21 mouse cellular contexts compared by ENCODE assay signal in the genomic region with DNA sequence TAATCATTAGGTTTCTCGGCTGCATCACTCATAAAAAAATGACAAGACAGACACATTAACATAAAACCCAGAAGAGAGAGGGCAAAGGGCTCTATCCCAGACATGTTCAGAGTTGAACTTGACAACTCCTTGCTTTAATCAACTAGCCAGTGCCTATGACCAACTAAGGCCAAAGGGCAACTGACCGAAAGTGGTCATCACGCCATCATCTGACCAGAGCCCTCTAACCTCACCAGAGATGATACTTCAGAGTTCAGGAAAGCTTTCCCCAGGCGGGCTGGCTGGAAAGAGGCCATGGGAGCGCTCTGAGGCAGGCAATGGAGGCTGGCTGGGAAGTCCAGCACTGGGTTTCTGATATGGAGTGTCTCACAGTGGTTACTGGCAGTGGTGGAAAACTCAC.
DNase-seq lines count a peak whose midpoint lies in the region; ATAC-seq lines count a peak whose summit lies in the region.
"Had no signal": no experiment of that assay in that cellular context is flagged by ENCODE, and none has a peak within 500 bp of the region (broad histone marks: within the 10 kb centered on the region; RNA-seq: fewer than 3 reads in every experiment).

No protein-coding gene starts in this region.

- DNase-seq in kidney, adult 18-20 months = peak; percentile 32
- peak; percentile 31 for DNase-seq in induced T-regulatory cell, adult 2 months (ENCODE audit: low read depth)
- DNase-seq in kidney, adult 9 months = peak; percentile 87
- peak; percentile 60 to 78 for DNase-seq in kidney, postnatal 25 days
- no peak for DNase-seq in forebrain, embryonic 14.5 days (ENCODE audit: low spot score)
- DNase-seq in left cerebral cortex, postnatal 14 days (ENCODE audit: low spot score in 2 of 2) = no peak
- DNase-seq: adrenal gland, postnatal 14 days; cerebellum, adult 18-20 months; cerebellum, adult 9-11 months; cerebellum, postnatal 36 days; forebrain, postnatal 0 days; gastrocnemius, postnatal 14 days; heart, postnatal 36 days had no signal

- no peak overlapping the region for H3K9ac ChIP-seq in kidney, embryonic 15.5 days
- no peak overlapping the region for H3K9ac ChIP-seq in liver, embryonic 12.5 days
- no peak overlapping the region for H3K9ac ChIP-seq in forebrain, embryonic 14.5 days (ENCODE audit: low read length)
- H3K9ac ChIP-seq: embryonic facial prominence, embryonic 13.5 days; forebrain, embryonic 12.5 days; forebrain, postnatal 0 days; heart, embryonic 13.5 days had no signal

- no peak overlapping the region for H3K4me2 ChIP-seq in kidney, embryonic 15.5 days
- H3K4me2 ChIP-seq in liver, embryonic 12.5 days = no peak overlapping the region
- no peak overlapping the region for H3K4me2 ChIP-seq in forebrain, embryonic 14.5 days (ENCODE audit: low read length)
- H3K4me2 ChIP-seq: embryonic facial prominence, embryonic 13.5 days; forebrain, embryonic 12.5 days; heart, embryonic 13.5 days had no signal

- H3K4me3 ChIP-seq in kidney, embryonic 15.5 days (replicated peaks) = no peak overlapping the region
- H3K4me3 ChIP-seq in liver, embryonic 12.5 days = no peak overlapping the region
- no peak overlapping the region for H3K4me3 ChIP-seq in forebrain, embryonic 14.5 days (ENCODE audit: low read depth, low read length)
- H3K4me3 ChIP-seq: embryonic facial prominence, embryonic 13.5 days; forebrain, embryonic 12.5 days; heart, embryonic 13.5 days had no signal

- no peaks in the 10 kb centered on the region for H3K9me3 ChIP-seq in kidney, embryonic 15.5 days (replicated peaks)
- no peaks in the 10 kb centered on the region for H3K9me3 ChIP-seq in liver, embryonic 12.5 days (replicated peaks)
- no peaks in the 10 kb centered on the region for H3K9me3 ChIP-seq in forebrain, embryonic 14.5 days (replicated peaks; ENCODE audit: control insufficient read depth, low read length)
- H3K9me3 ChIP-seq: embryonic facial prominence, embryonic 13.5 days; forebrain, embryonic 12.5 days; heart, embryonic 13.5 days had no signal

- intact Hi-C loops in left cerebral cortex, postnatal 14 days (cut with DNase I) = no loop called here

- no peak overlapping the region for H3K27ac ChIP-seq in kidney, embryonic 15.5 days
- H3K27ac ChIP-seq in liver, embryonic 12.5 days = no peak overlapping the region
- no peak overlapping the region for H3K27ac ChIP-seq in forebrain, embryonic 14.5 days (ENCODE audit: low read depth, low read length)
- H3K27ac ChIP-seq: embryonic facial prominence, embryonic 13.5 days; forebrain, embryonic 12.5 days; heart, embryonic 13.5 days had no signal

- ATAC-seq in kidney, embryonic 15.5 days (replicated peaks; ENCODE audit: low FRiP score) = no peak
- no peak for ATAC-seq in liver, embryonic 12.5 days
- no peak for ATAC-seq in forebrain, embryonic 14.5 days
- ATAC-seq: activated CD4-positive, CD25-positive, alpha-beta regulatory T cell, adult 4 months; forebrain, postnatal 0 days; Patski had no signal

- 82% methylated on average over 5 of the region's 5 CpGs for WGBS in kidney, embryonic 15.5 days
- 69% methylated on average over 5 of the region's 5 CpGs for WGBS in liver, embryonic 12.5 days (ENCODE audit: insufficient replicate concordance)
- 86% methylated on average over 5 of the region's 5 CpGs for WGBS in forebrain, embryonic 14.5 days

- H3K27me3 ChIP-seq in kidney, embryonic 15.5 days = no peaks in the 10 kb centered on the region
- peaks cover 77% of the 10 kb centered on the region for H3K27me3 ChIP-seq in liver, embryonic 12.5 days (replicated peaks)
- no peaks in the 10 kb centered on the region for H3K27me3 ChIP-seq in forebrain, embryonic 14.5 days (replicated peaks; ENCODE audit: control insufficient read depth, insufficient read depth, low read length)
- H3K27me3 ChIP-seq: CH12.LX; embryonic facial prominence, embryonic 13.5 days; forebrain, embryonic 12.5 days; heart, embryonic 13.5 days; Patski had no signal

- H3K4me1 ChIP-seq in kidney, embryonic 15.5 days = 0 out of 2 replicates have a peak, but pooled peaks cover 3% of the 10 kb centered on the region
- H3K4me1 ChIP-seq in liver, embryonic 12.5 days = peaks cover 9% of the 10 kb centered on the region
- H3K4me1 ChIP-seq in forebrain, embryonic 14.5 days (ENCODE audit: control insufficient read depth, insufficient read depth, low read length) = no peaks in the 10 kb centered on the region; the same call in 1 of the 2 replicates

- H3K36me3 ChIP-seq in kidney, embryonic 15.5 days = no peaks in the 10 kb centered on the region
- no peaks in the 10 kb centered on the region for H3K36me3 ChIP-seq in liver, embryonic 12.5 days
- H3K36me3 ChIP-seq in forebrain, embryonic 14.5 days (ENCODE audit: control insufficient read depth, insufficient read depth, low read length) = no peaks in the 10 kb centered on the region
- H3K36me3 ChIP-seq: embryonic facial prominence, embryonic 13.5 days; forebrain, embryonic 12.5 days; heart, embryonic 13.5 days had no signal

Comparison
In these comparisons a context has a peak if more than half of its experiments do, and no peak if none do; other contexts are left out.
1. DNase-seq: peak in kidney, adult 18-20 months (single experiment), induced T-regulatory cell, adult 2 months (single experiment), kidney, adult 9 months (single experiment) and kidney, postnatal 25 days (2 of 2); none in forebrain, embryonic 14.5 days (single experiment) and left cerebral cortex, postnatal 14 days (0 of 2).